Mouse (Mus musculus): ENCODE data around the gene Crim1.

DNA sequence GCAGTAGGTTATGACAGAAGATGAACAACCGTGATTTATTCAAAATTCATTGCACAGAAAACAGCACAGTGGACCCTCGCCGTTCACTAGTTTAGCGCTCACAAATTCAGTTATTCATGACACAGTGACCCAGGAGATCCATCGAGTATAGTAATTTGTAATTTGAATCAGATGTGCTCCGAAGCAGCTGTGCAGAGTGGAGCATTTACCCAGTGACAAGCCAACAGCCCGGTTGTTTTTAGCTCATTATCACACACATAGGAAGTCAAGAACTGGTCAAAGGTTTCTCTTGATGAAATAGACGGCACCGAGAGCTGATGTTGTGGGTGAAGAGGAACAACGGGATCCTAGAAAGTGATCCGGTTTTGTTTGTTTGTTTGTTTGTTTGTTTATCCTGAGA, 64.1 kb downstream of the Crim1 start:
- no peak for TF ChIP-seq GATA1 (IDR thresholded peaks at IDR 0.05; ENCODE audit: borderline replicate concordance, low read length)
- no peak for TF ChIP-seq FLI1 (IDR thresholded peaks at IDR 0.05; ENCODE audit: low read length)
